Mouse (Mus musculus) gastrocnemius, adult 2 months (tissue): ENCODE measurements at regions not wholly inside any gene's neighbourhood (a gene's known extent, or its start where the extent isn't known, plus 50 kb on each side); places are given as distances from the start of the nearest gene placed in this dataset.

Experiments
- DNase-seq: peaks from one replicate; pipeline ENCODE4 v3.0.0; 2022
- H3K27ac ChIP-seq: fragments of 200-600 bp; 2 replicates; pipeline ENCODE4 v1.8.1; 2022; ENCODE audit warnings: mild to moderate bottlenecking
- H3K4me3 ChIP-seq: fragments of 200-600 bp; 2 replicates; pipeline ENCODE4 v1.8.1; 2022; ENCODE audit warnings: mild to moderate bottlenecking, moderate library complexity
- CTCF ChIP-seq: fragments of 200-600 bp; IDR thresholded peaks from 2 replicates; pipeline ENCODE4 v1.8.1; 2022; ENCODE audit warnings: antibody characterized with exemption, mild to moderate bottlenecking, moderate library complexity
- intact Hi-C: fragments of 180-260 bp; cut with DNase I; formaldehyde crosslinking; loops from one replicate; pipeline ENCODE4 v1.15.1; 2025

DNA sequence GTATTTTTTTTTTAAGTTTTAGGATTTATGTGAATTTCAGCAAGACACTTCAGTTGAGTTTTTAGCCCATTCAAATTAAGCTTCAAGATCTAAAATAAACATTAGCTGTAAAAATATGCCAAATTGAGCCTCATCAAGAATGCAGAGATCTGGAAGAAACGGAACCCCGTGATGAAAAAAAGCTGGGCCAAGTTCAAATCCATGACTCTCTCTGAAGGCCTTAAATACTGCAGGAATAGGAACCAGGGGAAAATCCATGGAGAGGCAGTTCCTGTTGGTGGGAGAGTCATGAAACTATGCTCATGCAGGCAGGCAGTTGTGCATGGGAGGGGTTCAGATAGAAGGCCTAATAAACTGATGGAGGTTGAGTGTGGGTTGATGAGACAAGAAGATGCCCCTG, 430.9 kb downstream of the Nbas start:
- intact Hi-C loops, result no loop called here
- TF ChIP-seq CTCF, result no peak
- DNase-seq, result no peak
- no peak overlapping the region for H3K27ac ChIP-seq
- no peak overlapping the region for H3K4me3 ChIP-seq

- no peak overlapping the region for H3K27ac ChIP-seq
- intact Hi-C loops, result no loop called here
- DNase-seq, result no peak
- H3K4me3 ChIP-seq, result no peak overlapping the region
- TF ChIP-seq CTCF, result no peak
Measured at GRCm38 (mm10) chr12:13698834-13699233, 429.9 kb downstream of the Nbas start.

GRCm38 (mm10) chr12:13691394-13692165, 422.6 kb downstream of the Nbas start:
- TF ChIP-seq CTCF, result no peak
- DNase-seq, result no peak
- intact Hi-C loops, result no loop called here
- H3K27ac ChIP-seq, result no peak overlapping the region
- H3K4me3 ChIP-seq, result no peak overlapping the region

- intact Hi-C loops, result no loop called here
- Histone ChIP-seq H3K4me3 (no peak overlapping the region), H3K27ac (no peak overlapping the region)
- DNase-seq, result no peak
- no peak for TF ChIP-seq CTCF
Measured at GRCm38 (mm10) chr12:13677266-13677665, 408.3 kb downstream of the Nbas start.

- Histone ChIP-seq H3K4me3 (no peak overlapping the region), H3K27ac (no peak overlapping the region)
- TF ChIP-seq CTCF, result no peak
- intact Hi-C loops, result no loop called here
- no peak for DNase-seq
Measured at GRCm38 (mm10) chr12:13669453-13669852, 400.5 kb downstream of the Nbas start.

DNA sequence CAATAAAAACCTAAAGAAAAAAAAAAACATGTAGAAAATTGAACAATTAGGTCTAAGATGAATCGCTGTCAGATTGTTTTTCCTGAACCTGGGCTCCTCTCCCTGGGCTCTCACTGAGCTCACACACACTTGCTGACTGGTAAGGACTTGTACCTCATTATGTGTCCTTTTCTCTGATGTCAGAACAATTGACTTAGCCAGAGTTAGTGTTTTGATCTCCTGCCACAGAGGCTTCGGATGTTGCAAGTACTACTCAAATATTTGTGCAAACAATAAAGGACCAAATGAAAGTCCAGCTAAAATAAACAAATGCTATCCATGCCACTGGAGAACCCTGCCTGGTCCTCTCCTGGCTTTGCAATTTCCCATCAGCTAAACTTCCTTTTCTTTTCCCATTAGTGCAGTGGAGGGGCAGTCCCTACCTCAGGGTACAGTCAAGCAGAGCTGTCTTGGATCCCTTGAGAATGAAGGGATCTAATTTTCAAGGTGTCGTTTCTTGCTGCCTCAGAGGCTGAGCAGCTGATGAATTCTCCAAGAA, 399.6 kb downstream of the Nbas start:
- Histone ChIP-seq H3K4me3 (no peak overlapping the region), H3K27ac (no peak overlapping the region)
- no peak for DNase-seq
- intact Hi-C loops, result no loop called here
- TF ChIP-seq CTCF, result no peak

DNA sequence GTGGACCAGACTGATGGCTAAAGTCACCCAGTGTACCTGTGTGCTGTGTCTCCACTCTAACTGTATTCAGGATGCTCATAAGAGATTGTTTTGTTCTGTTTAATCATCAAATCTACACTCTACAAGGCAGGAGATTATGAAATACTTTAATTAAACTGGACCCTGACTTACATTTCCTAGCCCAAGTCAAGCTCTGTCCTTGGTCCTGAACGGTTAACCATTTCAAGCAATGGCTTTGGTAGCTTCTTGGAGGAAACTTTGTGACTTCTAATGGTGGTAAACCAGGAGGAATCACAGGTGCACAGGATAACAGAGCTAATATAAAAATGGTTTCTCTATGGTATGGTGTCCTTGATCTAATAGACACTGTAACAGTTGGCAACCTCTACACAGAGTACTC, 370.4 kb downstream of the Nbas start:
- Histone ChIP-seq H3K4me3 (no peak overlapping the region), H3K27ac (no peak overlapping the region)
- no peak for DNase-seq
- no peak for TF ChIP-seq CTCF
- intact Hi-C loops, result no loop called here
